Mouse (Mus musculus): ENCODE results near the gene Wdr64. TPM values are rescaled to one million over a fixed set of nuclear protein-coding genes. Genes with fewer than 3 reads are reported as not detected.

Wdr64 gene
- total and polyA plus RNA-seq, 3 experiments, result not detected

- Histone ChIP-seq H3K4me2 (ENCODE audit: insufficient read depth, low read depth, poor library complexity, severe bottlenecking) (peak overlapping the region; percentile 32; the same call in 1 of the 2 replicates), H3K4me3 (replicated peaks in 1 of 3; ENCODE audit: low read depth in 2 of 3, low read length in 2 of 3, poor library complexity in 1 of 3) (no peak overlapping the region), H3K27ac (ENCODE audit: insufficient read depth, low read depth) (no peak overlapping the region), H3K36me3 (replicated peaks in 1 of 2; ENCODE audit: control insufficient read depth in 1 of 2, insufficient read depth in 1 of 2, low read length in 1 of 2) (no peaks in the 10 kb centered on the region), H3K9ac (ENCODE audit: insufficient read depth, low read depth) (no peak overlapping the region), H3K27me3 (replicated peaks) (no peaks in the 10 kb centered on the region), H3K4me1 (ENCODE audit: control insufficient read depth in 1 of 2, insufficient read depth in 2 of 2) (no peaks in the 10 kb centered on the region), H3K9me3 (replicated peaks; ENCODE audit: low read length) (no peaks in the 10 kb centered on the region), H3K79me2 (replicated peaks; ENCODE audit: control insufficient read depth, extremely low read depth, insufficient read depth, poor library complexity, severe bottlenecking) (no peaks in the 10 kb centered on the region)
- no peak for TF ChIP-seq E2F4 (IDR thresholded peaks at IDR 0.05; ENCODE audit: insufficient replicate concordance, low read depth, low read length)
- no peak for TF ChIP-seq GABPA (IDR thresholded peaks at IDR 0.05; ENCODE audit: insufficient replicate concordance, low read depth, low read length)
- no peak for TF ChIP-seq POLR2A (IDR thresholded peaks at IDR 0.05; ENCODE audit: low read depth, low read length)
- TF ChIP-seq MXI1 (IDR thresholded peaks at IDR 0.05; ENCODE audit: low read depth, low read length), result no peak
- dilution Hi-C loops (cut with MboI; ENCODE audit: extremely low pct_ligation_motif_present, extremely low pct_unique_long_range_greater_than_20kb, low sequenced_read_pairs), result no loop called here
- no peak for DNase-seq (ENCODE audit: extremely low read depth)
- in situ Hi-C loops (cut with MboI; ENCODE audit: low pct_ligation_motif_present, low pct_unique_long_range_greater_than_20kb, low sequenced_read_pairs), result no loop called here
Observed at GRCm38 (mm10) chr1:175725771-175726170, 27.4 kb downstream of the Wdr64 start.

- dilution Hi-C loops (cut with MboI; ENCODE audit: extremely low pct_ligation_motif_present, extremely low pct_unique_long_range_greater_than_20kb, low sequenced_read_pairs) (no loop called here), in situ Hi-C loops (cut with MboI; ENCODE audit: low pct_ligation_motif_present, low pct_unique_long_range_greater_than_20kb, low sequenced_read_pairs) (no loop called here)
- H3K4me1 ChIP-seq (ENCODE audit: control insufficient read depth in 1 of 2, insufficient read depth in 2 of 2), result peaks cover 0 to 14% of the 10 kb centered on the region in 2 experiments; a peak in 3 of 4 replicates
- no peaks in the 10 kb centered on the region for H3K9me3 ChIP-seq (replicated peaks; ENCODE audit: low read length)
- no peaks in the 10 kb centered on the region for H3K27me3 ChIP-seq (replicated peaks)
- no peaks in the 10 kb centered on the region for H3K36me3 ChIP-seq (replicated peaks in 1 of 2; ENCODE audit: control insufficient read depth in 1 of 2, insufficient read depth in 1 of 2, low read length in 1 of 2)
- no peaks in the 10 kb centered on the region for H3K79me2 ChIP-seq (replicated peaks; ENCODE audit: control insufficient read depth, extremely low read depth, insufficient read depth, poor library complexity, severe bottlenecking)
- no peak overlapping the region for H3K9ac ChIP-seq (ENCODE audit: insufficient read depth, low read depth)
- H3K4me2 ChIP-seq (ENCODE audit: insufficient read depth, low read depth, poor library complexity, severe bottlenecking), result peak overlapping the region; percentile 42; the same call in 1 of the 2 replicates
- H3K4me3 ChIP-seq (replicated peaks in 1 of 3; ENCODE audit: low read depth in 2 of 3, low read length in 2 of 3, poor library complexity in 1 of 3), result no peak overlapping the region
- DNase-seq (ENCODE audit: extremely low read depth), result peak; percentile 62
- no peak overlapping the region for H3K27ac ChIP-seq (ENCODE audit: insufficient read depth, low read depth)
- TF ChIP-seq SIN3A (IDR thresholded peaks at IDR 0.05; ENCODE audit: low read length) (no peak), POLR2A (IDR thresholded peaks at IDR 0.05; ENCODE audit: low read depth, low read length) (no peak), JUN (IDR thresholded peaks at IDR 0.05; ENCODE audit: insufficient read depth, low read depth, low read length) (no peak), IRF4 (IDR thresholded peaks at IDR 0.05; ENCODE audit: low read depth, low read length) (no peak), TCF12 (IDR thresholded peaks at IDR 0.05; ENCODE audit: low read depth, low read length) (peak; percentile 30; the same call in 1 of the 2 replicates), MXI1 (IDR thresholded peaks at IDR 0.05; ENCODE audit: low read depth, low read length) (no peak), USF2 (conservative IDR thresholded peaks at IDR 0.05; ENCODE audit: low read depth, low read length) (no peak), MAFK (IDR thresholded peaks at IDR 0.05; ENCODE audit: insufficient replicate concordance, low read length) (peak; percentile 65; the same call in 1 of the 2 replicates), MAZ (IDR thresholded peaks at IDR 0.05; ENCODE audit: low read depth, low read length) (no peak), ZKSCAN1 (IDR thresholded peaks at IDR 0.05; ENCODE audit: borderline replicate concordance, low read depth, low read length) (no peak), MYC (IDR thresholded peaks at IDR 0.05; ENCODE audit: low read depth, low read length) (no peak), ELF1 (IDR thresholded peaks at IDR 0.05; ENCODE audit: low read depth, low read length) (no peak), GABPA (IDR thresholded peaks at IDR 0.05; ENCODE audit: insufficient replicate concordance, low read depth, low read length) (no peak), RAD21 (IDR thresholded peaks at IDR 0.05; ENCODE audit: low read depth, low read length) (no peak), CTCF (conservative IDR thresholded peaks at IDR 0.05 in 1 of 2, IDR thresholded peaks at IDR 0.05 in 1 of 2; ENCODE audit: low read depth in 2 of 2, low read length in 2 of 2) (no peak), PAX5 (IDR thresholded peaks at IDR 0.05; ENCODE audit: low read length) (no peak), ZMIZ1 (IDR thresholded peaks at IDR 0.05; ENCODE audit: low read depth, low read length) (no peak), CHD2 (IDR thresholded peaks at IDR 0.05; ENCODE audit: low read length) (no peak), ETS1 (conservative IDR thresholded peaks at IDR 0.05; ENCODE audit: low read depth, low read length) (no peak), JUND (conservative IDR thresholded peaks at IDR 0.05; ENCODE audit: low read depth, low read length) (0 out of 2 replicates have a peak, but pooled peaks have one; percentile 5), CHD1 (IDR thresholded peaks at IDR 0.05; ENCODE audit: low read depth, low read length) (no peak), ZNF384 (IDR thresholded peaks at IDR 0.05; ENCODE audit: low read depth, low read length) (no peak), NELFE (IDR thresholded peaks at IDR 0.05; ENCODE audit: low read depth, low read length) (no peak), MEF2A (IDR thresholded peaks at IDR 0.05; ENCODE audit: borderline replicate concordance, low read depth, low read length) (no peak), POLR2AphosphoS2 (IDR thresholded peaks at IDR 0.05; ENCODE audit: low read depth, low read length) (no peak), UBTF (IDR thresholded peaks at IDR 0.05; ENCODE audit: low read depth, low read length) (no peak), HCFC1 (IDR thresholded peaks at IDR 0.05; ENCODE audit: low read depth, low read length) (no peak), ZC3H11A (IDR thresholded peaks at IDR 0.05; ENCODE audit: low read depth, low read length) (no peak), NRF1 (IDR thresholded peaks at IDR 0.05; ENCODE audit: low read depth, low read length) (no peak), BHLHE40 (IDR thresholded peaks at IDR 0.05; ENCODE audit: low read depth, low read length) (peak; percentile 41)
Observed at GRCm38 (mm10) chr1:175754576-175755364, 56.4 kb downstream of the Wdr64 start.

All from CH12.LX (cell line).